Mouse (Mus musculus) embryonic facial prominence, embryonic 10.5 days (tissue): ENCODE results near the gene 9330159F19Rik. TPM values are rescaled to one million over a fixed set of nuclear protein-coding genes. Genes with fewer than 3 reads are reported as not detected.

Experiments used
- DNase-seq: peaks from one replicate; pipeline ENCODE4 v3.0.0-alpha.2; 2017; ENCODE audit warnings: low spot score
- H3K27ac ChIP-seq: fragments of 300-500 bp; sonication (generic); replicated peaks from 2 replicates; pipeline ENCODE4 v1.5.1; 2016; ENCODE audit warnings: mild to moderate bottlenecking
- H3K27me3 ChIP-seq: fragments of 300-500 bp; sonication (generic); replicated peaks from 2 replicates; pipeline ENCODE4 v1.6.1; 2016; ENCODE audit warnings: low read depth, mild to moderate bottlenecking; ENCODE audit not compliant: poor library complexity, severe bottlenecking
- H3K36me3 ChIP-seq: fragments of 300-500 bp; sonication (generic); replicated peaks from 2 replicates; pipeline ENCODE4 v1.6.1; 2016; ENCODE audit warnings: mild to moderate bottlenecking, moderate library complexity
- H3K4me1 ChIP-seq: fragments of 300-500 bp; sonication (generic); 2 replicates; pipeline ENCODE4 v1.6.1; 2016
- H3K4me3 ChIP-seq: fragments of 300-500 bp; sonication (generic); 2 replicates; pipeline ENCODE4 v1.5.1; 2016; ENCODE audit warnings: mild to moderate bottlenecking, moderate library complexity
- H3K9me3 ChIP-seq: fragments of 300-500 bp; sonication (generic); 2 replicates; pipeline ENCODE4 v1.6.1; 2016; ENCODE audit warnings: mild to moderate bottlenecking
- WGBS: fragments of 180-500 bp; shearing (Covaris S2); methylation state at CpG from one replicate; pipeline ENCODE4 v1.1.7; 2016; 5-methylcytosine and 5-hydroxymethylcytosine counted together
- polyA plus RNA-seq: library from polyadenylated mRNA; unstranded; fragments of >200 nt; fragmentation: Nextera tagmentation; extraction: Ambion mirVana; gene quantifications from 2 replicates; pipeline ENCODE4 v1.2.1, GENCODE M21; 2016

Gene 9330159F19Rik
- polyA plus RNA-seq, 1 experiment from 2014 or later = 1.4 TPM

DNA sequence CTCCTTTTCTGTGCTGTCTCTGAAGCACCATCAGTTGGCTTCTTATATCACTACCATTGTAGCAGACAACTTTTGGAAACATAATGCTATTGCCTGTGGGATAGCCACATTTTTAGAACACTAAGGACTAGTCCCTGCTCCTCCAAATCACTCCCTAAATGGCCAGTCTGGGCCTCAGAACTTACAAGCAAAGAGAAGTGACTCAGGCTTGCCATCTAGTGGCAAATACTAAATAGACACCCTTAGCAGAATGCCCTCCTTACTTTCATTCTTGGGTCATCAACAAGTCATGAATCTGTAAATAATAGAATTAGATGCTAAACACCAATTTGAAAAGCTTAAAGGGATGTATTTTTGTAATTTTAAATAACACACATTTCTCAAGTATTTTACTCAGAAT, 4.7 kb upstream of the 9330159F19Rik start:
- peak; percentile 22 for DNase-seq
- Histone ChIP-seq H3K27ac (no peak overlapping the region), H3K4me3 (no peak overlapping the region), H3K27me3 (no peaks in the 10 kb centered on the region), H3K36me3 (no peaks in the 10 kb centered on the region), H3K4me1 (peaks cover 6% of the 10 kb centered on the region), H3K9me3 (no peaks in the 10 kb centered on the region)

DNA sequence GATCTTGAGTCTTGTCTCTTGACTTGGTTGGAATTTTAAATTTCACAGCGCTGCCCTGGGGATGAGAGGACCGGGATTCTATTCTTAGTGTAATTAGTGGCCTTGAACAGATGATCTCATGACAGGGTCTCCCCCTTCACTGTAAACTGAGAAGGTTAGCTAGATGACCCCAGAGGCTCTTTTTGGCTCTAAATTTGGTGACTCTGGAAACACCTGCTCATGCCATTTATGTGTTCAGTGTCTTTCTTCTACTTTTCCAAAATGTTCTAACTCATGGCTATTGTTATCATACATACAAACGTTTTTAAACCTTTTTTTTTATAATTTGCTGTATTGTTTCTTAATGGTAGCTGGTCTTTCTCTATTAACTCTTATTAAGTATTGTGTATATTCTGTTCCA, 2.7 kb upstream of the 9330159F19Rik start:
- DNase-seq = no peak
- no peaks in the 10 kb centered on the region for H3K9me3 ChIP-seq
- WGBS = 53% methylated on average over 3 of the region's 3 CpGs
- peaks cover 9% of the 10 kb centered on the region for H3K4me1 ChIP-seq
- H3K27ac ChIP-seq = no peak overlapping the region
- H3K27me3 ChIP-seq = no peaks in the 10 kb centered on the region
- no peak overlapping the region for H3K4me3 ChIP-seq
- H3K36me3 ChIP-seq = no peaks in the 10 kb centered on the region

DNA sequence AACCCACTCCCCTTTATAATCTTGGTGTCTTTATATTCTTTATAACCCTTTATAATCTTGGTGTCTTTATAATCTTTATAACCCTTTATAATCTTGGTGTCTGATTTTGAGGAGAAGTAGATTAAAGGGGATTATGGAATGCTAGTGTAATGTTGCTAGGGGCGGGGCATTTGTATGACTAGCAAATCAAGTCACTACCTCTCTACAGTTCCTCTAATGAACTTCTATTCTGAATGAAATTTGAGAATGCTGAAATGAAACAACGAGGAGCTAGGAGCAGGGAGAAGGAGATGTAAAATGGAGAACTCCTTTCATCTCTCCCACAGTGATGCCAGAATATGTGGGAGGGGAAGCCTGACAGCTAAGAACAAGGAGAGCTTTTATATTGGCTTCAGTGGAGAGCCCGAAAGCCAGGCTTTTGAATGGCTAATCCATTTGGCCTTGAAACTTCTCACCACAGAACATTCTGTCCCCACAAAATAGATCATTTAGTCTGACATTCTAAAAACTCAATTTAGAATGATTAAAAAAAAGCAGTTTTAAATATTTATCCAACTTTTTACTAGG, 2.2 kb downstream of the 9330159F19Rik start:
- Histone ChIP-seq H3K4me3 (no peak overlapping the region), H3K9me3 (no peaks in the 10 kb centered on the region), H3K36me3 (no peaks in the 10 kb centered on the region), H3K4me1 (peaks cover 9% of the 10 kb centered on the region), H3K27me3 (no peaks in the 10 kb centered on the region), H3K27ac (no peak overlapping the region)
- DNase-seq = no peak
- 40% methylated on average over 3 of the region's 3 CpGs for WGBS

DNA sequence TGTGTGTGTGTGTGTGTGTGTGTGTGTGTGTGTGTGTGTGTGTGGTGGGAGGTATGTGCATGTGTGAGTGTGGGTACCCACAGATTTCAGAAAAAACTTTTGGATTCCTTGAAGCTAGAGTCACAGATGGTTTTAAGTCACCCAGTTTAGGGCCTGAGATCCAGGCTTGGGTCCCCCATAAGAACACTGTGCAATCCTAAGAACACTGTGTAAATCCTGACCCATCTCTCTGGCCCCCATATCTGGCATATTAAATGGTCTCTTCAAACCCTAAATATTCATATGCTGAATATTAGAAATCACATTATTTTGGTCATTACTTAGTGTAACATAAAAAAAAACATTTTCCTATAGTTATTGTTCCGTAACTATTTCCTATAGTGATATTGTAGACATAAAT, 5.6 kb downstream of the 9330159F19Rik start:
- no peaks in the 10 kb centered on the region for H3K27me3 ChIP-seq
- no peaks in the 10 kb centered on the region for H3K36me3 ChIP-seq
- no peaks in the 10 kb centered on the region for H3K9me3 ChIP-seq
- DNase-seq = no peak
- H3K4me1 ChIP-seq = peaks cover under 1% of the 10 kb centered on the region; the same call in 1 of the 2 replicates
- 95% methylated on average over 1 of the region's 1 CpGs for WGBS
- no peak overlapping the region for H3K4me3 ChIP-seq
- H3K27ac ChIP-seq = no peak overlapping the region

DNA sequence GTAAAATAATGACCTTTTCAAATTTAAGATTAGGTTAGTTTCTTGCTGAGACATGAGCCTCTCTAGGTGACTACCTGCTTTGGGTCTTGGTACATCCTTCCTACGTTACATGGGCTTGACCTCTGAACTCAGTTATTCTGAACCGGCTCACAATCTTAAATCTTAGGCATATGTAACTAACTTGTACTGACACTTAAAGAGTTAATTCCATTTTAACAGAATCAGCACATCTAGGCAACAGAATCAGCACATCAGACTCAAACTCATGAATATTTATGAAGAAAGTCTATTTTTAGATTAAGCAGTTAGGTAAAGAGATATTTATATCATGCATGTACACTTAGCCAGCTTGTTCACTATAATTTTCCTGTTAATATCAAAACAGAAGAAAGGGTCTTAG, 6.0 kb downstream of the 9330159F19Rik start:
- Histone ChIP-seq H3K27me3 (no peaks in the 10 kb centered on the region), H3K27ac (no peak overlapping the region), H3K4me3 (no peak overlapping the region), H3K36me3 (no peaks in the 10 kb centered on the region), H3K4me1 (no peaks in the 10 kb centered on the region), H3K9me3 (no peaks in the 10 kb centered on the region)
- no peak for DNase-seq
- WGBS = 67% methylated on average over 2 of the region's 2 CpGs

DNA sequence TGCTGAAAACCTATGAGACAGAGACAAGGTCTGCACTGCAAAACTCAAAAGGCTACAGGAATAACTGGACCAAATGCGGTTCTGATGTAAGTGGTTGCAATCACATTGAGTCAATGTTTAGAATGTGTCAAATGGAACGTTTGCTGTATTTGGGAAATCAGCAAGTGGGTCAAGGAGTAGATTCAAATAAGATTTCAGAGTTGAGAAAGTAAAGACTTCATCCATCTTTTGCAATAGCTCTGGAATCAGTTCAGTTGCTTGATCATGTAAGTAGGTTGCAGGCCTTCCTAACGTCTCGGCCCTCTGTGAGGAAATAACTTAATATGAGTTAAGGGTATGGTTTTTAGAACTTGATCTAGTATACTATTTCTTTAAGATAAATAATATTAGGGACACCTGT, 13.9 kb downstream of the 9330159F19Rik start:
- Histone ChIP-seq H3K9me3 (no peaks in the 10 kb centered on the region), H3K4me3 (no peak overlapping the region), H3K27ac (no peak overlapping the region), H3K36me3 (peaks cover 6% of the 10 kb centered on the region; the same call in 1 of the 2 replicates), H3K4me1 (no peaks in the 10 kb centered on the region), H3K27me3 (no peaks in the 10 kb centered on the region)
- 87% methylated on average over 4 of the region's 4 CpGs for WGBS
- DNase-seq = no peak

DNA sequence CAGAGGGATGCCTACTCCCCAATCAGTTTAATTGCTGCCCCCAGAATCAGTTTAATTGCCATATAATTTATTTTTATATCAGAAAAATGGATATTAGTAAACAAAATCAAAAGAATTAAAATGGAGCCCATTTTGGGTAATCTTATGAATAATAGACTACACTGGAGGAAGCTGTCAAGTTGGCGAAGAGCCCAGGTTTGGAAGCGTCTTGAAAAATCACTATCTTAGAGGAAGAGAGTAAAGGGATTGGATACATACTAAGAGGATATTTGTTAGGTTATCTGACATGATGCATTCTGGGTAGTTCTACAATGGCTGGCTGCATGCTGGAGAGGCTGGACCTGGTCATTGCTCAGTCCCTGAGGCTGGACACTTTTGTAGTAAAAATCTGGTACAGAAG, 19.8 kb downstream of the 9330159F19Rik start:
- Histone ChIP-seq H3K9me3 (no peaks in the 10 kb centered on the region), H3K27ac (no peak overlapping the region), H3K4me3 (no peak overlapping the region), H3K4me1 (no peaks in the 10 kb centered on the region), H3K27me3 (no peaks in the 10 kb centered on the region), H3K36me3 (no peaks in the 10 kb centered on the region)
- DNase-seq = no peak
- WGBS = 97% methylated on average over 2 of the region's 2 CpGs

Other genes with a start within 250 kb of the 9330159F19Rik start
- not detected in 2 replicates for gene 2310057J18Rik, start 225.3 kb upstream of the 9330159F19Rik start, polyA plus RNA-seq
- gene Soga3, start 67.8 kb upstream of the 9330159F19Rik start, polyA plus RNA-seq = 6.3 and 7.8 TPM in 2 replicates
- gene Gm49353, start 12.7 kb upstream of the 9330159F19Rik start, polyA plus RNA-seq = 0.35 TPM in 1 of 2 replicates, not detected in the other
- 21.6 and 25.8 TPM in 2 replicates for gene Echdc1, start 101.6 kb downstream of the 9330159F19Rik start, polyA plus RNA-seq
- 53.9 and 54.0 TPM in 2 replicates for gene Rnf146, start 150.8 kb downstream of the 9330159F19Rik start, polyA plus RNA-seq